Mouse (Mus musculus) right cerebral cortex, postnatal 36 days (tissue): Measurements from ENCODE around the gene Alppl2.

Experiments
- DNase-seq, 2 experiments: peaks; one replicate each; pipeline ENCODE4 v3.0.0; 2022; ENCODE audit warnings: low spot score in 2 of 2, mixed read lengths in 1 of 2

Gene Alppl2

DNA sequence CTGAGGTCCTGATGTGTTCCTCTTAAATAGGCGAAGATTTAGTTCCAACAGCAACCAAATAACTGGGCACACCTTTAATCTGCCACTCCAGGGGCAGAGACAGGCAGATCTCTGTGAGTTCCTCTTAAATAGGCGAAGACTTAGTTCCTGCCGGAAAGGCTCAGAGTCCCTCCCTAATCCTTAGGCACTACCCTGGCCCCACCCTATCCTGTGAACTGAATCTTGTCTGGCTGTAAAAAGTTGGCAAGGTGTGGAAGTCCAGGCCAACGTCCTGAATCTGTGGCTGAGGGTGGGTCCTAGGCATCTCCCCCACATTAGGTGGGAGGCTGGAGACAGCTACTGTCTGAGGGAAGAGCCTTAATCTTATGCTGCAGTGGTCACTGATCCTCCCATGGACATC lies at the start of gene Alppl2:
Gene Alppl2, minus strand, starts transcription at position 101 of the 400 bp plus-strand sequence.
- no peak for DNase-seq

DNA sequence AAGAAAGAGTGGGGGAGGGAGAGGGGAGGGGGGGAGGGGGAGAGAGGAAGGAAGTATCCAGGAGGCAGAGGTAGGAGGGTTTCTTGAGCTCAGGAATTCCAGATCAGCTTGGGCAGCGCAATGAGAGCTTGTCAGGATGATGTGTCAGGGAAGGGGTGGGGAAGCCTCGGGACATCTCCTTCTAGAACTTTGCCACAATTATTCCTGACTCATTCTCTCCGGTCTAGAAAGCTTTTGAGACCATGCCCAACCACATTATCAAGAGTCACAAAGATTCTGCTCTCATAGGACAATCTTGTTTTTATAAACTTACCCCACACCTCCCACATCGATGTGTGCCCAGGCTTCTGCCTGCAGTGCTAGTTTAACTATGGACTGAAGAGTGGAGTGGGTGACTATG lies 42.1 kb upstream of the Alppl2 start:
- no peak for DNase-seq

DNA sequence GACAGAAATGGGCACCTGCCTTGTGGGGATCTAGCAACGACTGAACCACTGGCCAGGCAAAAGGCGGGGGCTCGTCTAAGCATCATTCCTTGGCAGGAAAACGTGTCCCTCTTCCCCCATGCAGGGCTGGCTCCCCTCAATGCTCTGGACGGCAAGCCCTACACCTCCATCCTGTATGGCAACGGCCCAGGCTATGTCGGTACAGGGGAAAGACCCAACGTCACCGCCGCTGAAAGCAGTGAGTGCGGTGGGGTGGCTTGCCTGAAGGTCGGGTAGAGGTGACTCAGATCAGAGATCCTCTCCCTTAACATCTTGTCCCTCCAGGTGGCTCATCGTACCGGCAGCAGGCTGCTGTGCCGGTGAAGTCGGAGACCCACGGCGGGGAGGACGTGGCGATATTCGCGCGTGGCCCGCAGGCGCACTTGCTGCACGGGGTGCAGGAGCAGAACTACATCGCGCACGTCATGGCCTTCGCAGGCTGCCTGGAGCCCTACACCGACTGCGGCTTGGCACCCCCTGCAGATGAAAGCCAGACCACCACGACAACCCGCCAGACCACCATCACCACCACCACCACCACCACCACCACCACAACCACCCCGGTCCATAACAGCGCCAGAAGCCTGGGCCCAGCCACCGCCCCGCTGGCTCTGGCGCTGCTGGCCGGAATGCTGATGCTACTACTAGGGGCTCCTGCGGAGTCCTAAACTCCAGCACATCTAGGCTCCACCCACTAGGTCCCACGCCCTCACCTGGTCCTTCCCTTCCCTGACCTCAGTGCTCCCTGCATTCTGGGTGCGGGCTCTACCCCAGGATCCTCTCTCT lies 37.7 kb upstream of the Alppl2 start:
- peak; percentile 14 to 25 for DNase-seq

GRCm38 (mm10) chr1:87124673-87125072 lies 34.9 kb upstream of the Alppl2 start, which contains the start of gene Akp3:
Gene Akp3, plus strand, starts transcription at chr1:87124973.
- no peak for DNase-seq

DNA sequence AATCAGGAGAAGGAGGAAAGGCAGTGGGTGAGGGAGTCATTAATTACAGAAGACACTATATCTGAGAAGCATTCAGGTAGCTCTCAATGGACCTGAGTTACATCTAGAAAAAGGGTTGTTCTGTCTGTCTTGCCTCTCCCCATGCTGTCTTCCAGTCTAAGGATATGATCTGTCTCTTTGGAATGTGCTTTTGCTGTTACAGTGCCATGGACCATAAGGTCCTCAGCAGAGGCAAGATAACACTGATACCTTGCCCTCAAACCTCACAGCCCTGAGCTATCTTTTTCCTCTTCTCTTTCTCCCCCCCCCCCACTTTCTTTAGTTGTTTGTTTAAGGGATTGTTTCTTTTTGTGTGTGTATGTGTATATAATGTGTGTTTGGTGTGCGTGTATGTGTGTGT lies 25.1 kb upstream of the Alppl2 start:
- no peak for DNase-seq

DNA sequence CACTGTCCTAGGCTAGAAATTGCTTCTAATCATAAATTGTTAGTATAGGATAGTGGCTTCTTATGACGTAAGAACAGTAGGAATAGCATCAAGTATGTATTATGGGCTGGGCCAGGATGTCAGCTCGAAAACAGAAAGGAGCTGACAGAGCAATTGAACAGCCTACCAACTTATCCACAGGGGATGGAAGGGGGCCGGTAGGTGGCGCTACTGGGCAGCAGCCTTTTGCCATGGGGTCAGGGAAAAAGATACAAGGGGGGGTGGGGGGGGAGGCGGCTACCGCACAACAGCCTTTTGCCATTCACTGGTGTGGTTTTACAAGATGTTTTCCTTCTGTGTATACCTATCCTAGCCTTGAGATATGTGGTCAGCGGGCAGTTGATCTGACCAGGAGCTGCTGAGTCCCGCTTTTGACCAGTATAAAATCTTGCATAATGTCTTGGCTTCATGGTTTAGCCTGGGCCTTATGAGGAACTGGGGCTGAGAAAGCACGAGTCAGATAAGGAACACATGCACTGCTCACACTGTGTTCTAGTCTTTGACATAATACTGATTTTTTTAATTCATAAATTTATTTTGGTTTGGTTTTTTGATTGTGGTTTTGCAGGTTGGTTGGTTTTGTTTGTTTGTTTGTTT lies 22.1 kb upstream of the Alppl2 start:
- no peak for DNase-seq

DNA sequence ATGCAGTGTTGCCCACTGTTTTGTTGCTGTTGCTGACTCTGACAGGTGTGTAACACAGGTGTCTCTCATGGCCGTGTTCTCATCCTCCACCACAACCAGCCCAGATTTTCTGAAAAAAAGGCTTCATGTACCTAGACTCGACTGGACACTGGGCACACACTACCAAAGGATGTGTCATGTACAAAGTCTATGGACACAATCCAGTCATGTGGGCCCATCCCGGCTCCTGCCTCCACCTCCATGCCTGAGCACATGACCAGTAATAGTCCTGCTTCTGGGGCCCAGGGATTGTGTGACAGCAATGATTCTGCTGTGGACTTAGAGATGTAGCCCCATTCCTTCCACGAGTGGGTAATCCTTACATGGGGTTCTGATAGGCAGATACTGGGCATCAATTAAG lies 18.8 kb upstream of the Alppl2 start:
- no peak for DNase-seq

DNA sequence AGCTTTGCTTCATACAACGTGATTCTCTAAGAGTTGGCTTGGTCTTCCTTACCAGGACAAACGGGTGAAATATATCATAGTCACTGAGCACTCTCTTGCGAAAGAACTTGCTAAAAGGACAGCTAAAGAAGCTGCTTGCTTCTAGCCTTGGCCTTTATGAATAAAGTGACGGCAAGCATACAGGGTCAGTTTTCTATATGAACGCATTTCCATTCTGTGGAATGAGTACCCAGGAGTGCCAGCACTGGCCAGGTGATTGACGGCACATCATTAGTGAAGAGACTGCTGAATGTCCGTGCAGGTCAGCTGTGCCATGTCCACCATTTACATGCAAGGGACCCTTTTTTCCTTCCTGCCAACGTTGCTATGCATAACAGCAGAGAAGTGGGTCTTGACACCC lies 16.8 kb upstream of the Alppl2 start:
- no peak for DNase-seq

- no peak for DNase-seq
Observed at GRCm38 (mm10) chr1:87103936-87104335, 14.2 kb upstream of the Alppl2 start.

GRCm38 (mm10) chr1:87102114-87102513 lies 12.4 kb upstream of the Alppl2 start:
- no peak for DNase-seq

DNA sequence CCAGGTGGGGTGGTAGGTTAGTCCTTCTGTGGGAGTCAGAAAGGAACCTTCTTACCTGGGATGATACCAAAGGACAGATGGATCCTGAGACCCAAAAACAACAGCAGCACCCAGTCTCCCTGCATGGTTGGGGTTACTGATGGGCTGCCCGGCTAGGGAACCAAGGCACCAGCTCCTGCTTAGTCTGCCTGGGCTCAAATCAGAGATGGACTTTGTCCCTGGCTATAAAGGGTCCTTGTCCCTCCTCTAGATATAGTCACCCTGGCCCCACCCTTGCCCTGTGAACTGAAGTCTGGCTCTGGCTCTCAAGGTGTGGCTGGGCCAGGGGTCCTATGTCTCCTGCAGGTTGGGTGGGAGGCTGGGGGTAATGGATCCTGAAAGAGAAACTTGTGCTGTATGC lies 11.7 kb upstream of the Alppl2 start, which contains the start of gene Alpi:
Gene Alpi, minus strand, starts transcription at position 196 of the 400 bp plus-strand sequence.
- no peak for DNase-seq

DNA sequence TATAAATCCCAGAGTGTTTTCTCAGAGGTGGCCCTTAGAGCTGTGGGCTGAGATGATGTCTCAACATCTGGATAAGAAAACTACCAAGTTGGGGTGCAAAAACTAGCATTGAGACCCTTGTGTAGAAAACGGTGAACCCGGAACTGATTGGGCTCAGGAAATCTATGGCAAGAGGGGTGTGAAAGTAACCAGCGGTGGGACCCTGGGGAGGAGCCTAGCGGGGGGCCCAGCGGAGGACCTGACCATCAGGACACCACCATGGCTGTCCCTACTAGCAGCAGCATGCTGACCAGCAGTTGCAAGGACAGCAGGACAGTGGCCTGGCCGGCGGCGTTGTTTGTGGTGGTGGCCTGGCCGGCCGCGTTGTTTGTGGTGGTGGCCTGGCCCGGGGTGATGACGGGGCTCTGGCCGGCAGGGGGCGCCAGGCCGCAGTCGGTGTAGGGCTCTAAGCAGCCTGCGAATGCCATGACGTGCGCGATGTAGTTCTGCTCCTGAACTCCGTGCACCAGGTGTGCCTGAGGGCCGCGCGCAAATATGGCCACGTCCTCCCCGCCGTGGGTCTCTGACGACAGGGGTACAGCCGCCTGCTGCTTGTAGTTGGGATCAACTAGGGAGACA lies 8.7 kb upstream of the Alppl2 start:
- no peak for DNase-seq

- DNase-seq = no peak
Observed at GRCm38 (mm10) chr1:87095642-87096041, 5.9 kb upstream of the Alppl2 start.

DNA sequence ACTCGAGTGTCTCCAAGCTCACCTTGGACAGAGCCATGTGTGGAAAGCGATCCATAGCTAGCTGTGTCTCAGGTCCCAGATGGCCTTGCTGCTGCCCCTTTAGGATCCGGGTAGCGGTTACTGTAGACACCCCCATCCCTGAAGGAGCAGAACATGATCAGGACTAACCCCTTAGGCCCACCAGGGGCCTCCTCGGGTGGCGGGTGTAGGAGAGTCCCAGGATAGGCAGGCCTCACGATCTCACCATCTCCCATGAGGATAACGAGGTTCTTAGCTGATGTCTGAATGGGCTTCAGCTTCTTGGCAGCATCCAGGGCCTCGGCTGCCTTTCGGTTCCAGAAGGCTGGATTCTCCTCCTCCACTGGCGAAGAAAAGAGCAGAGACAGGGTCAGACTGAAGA lies 477 bp downstream of the Alppl2 start:
- no peak for DNase-seq

DNA sequence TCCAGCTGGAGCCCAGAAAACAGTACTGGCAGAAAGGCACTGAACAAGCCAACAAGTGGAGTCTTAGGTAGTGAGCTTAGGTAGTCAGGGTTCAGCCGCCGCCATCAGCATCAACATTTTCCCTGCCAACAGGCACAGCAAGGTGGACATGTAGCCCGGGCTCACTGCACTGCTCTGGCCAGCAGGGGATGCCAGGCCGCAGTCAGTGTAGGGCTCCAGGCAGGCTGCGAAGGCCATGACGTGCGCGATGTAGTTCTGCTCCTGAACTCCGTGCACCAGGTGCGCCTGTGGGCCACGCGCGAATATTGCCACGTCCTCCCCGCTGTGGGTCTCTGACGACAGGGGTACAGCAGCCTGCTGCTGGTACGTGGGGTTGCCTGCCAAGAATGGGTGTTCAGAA lies 2.8 kb downstream of the Alppl2 start:
- no peak for DNase-seq

- DNase-seq = no peak
Observed at GRCm38 (mm10) chr1:87086196-87086595, 3.5 kb downstream of the Alppl2 start.

DNA sequence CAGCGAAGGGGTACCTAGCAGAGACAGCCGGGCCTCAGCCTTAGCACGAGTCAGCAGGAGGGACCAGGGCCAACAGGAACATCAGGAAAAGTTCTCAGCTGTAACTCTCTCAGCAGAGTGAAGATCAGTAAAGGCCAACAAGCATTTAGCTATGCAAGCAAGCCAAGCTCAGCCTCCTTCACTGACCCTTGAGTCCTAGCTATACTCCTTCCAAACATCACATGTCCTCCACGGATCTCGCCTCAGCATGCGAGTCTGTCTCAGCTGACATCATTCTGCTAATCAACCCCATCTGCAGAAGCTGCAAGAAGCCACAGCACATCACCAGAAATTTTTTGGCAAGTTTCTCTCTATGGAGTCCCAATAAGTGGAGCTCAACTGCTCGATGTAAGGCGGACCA lies 16.0 kb downstream of the Alppl2 start:
- no peak for DNase-seq

- DNase-seq = no peak
Observed at GRCm38 (mm10) chr1:87070720-87071119, 19.0 kb downstream of the Alppl2 start.

DNA sequence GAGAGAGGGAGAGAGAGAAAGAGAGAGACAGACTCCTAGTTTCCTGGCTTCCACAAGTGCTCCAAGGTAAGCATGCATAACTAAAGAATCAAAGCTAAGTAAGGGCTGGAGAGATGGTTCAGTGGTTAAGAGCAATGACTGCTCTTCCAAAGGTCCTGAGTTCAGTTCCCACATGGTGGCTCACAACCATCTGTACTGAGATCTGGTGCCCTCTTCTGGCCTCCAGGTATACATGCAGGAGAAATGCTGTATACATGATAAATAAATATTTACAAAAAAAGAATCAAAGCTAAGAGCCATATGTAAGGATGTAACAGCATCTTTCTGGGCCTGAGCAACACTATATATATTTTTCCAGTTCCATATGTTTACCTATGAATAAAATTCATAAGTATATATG lies 28.8 kb downstream of the Alppl2 start:
- no peak for DNase-seq

DNA sequence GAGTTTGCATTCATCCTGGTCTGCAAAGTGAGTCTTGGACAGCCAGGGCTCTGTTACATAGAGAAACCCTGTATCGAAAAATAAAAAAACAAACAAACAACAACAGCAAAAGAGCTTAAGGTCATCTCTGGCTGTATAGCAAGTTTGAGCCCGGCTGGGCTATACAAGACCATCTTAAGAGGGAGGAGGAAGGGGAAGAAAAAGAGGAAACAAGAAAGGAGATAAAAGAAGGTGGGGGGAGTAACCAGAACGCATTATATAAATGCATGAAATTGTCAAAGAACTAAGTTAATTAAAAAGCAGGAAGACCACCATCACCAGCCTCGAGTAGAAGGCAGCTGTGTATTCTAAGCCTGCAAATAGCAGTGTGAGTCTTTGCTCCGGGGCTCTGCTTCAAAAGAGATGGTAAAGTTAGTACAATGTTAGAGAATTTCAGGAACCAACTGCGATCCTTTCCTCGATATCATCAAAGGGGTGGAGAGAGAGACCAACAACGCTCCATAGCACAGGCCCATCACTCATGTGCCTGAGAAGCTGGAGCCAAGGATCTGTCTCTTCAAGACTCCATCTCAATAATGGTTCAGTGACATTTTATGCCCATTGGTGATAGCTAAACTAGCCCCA lies 30.6 kb downstream of the Alppl2 start:
- no peak for DNase-seq

DNA sequence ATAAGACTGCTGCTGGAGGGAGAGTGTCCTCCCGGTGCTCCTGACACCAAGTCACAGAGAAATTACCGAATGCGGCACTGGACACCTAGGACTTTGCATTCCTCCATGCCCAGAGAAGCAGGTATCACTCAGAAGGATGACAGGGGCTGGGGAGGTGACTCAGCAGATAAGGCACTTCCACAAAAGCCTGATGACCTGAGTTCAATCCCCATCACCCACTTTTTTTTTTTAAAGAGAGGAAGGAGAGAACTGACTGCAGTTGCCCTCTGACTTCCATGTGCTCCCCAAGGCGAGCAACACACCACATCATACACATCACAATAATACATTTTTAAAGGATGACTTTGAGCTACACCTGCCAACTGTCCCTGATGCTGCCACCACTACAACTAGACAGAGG lies 32.7 kb downstream of the Alppl2 start:
- no peak for DNase-seq

- no peak for DNase-seq
Observed at GRCm38 (mm10) chr1:87051369-87051768, 38.4 kb downstream of the Alppl2 start.
